Mouse (Mus musculus): ENCODE data around the gene Pde2a.

The Pde2a gene

DNA sequence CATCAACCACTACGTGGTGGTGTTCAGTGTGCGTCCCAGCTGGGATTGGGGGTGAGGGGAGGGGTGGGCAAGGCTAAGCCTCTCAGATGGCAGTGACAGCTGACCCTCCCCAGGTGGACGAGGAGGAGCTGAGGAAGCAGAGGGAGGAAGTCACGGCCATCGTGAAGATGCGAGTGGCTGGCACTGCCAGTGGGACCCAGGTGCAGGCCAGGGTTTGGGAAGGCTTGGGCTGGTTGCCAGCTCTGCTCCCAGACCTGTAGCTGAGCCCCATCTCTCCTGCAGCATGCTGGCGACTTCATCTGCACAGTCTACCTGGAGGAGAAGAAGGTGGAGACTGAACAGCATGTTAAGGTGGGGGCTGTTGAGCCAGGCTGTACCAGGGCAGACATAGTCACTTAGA, 20.0 kb upstream of the Pde2a start:
- no peak for DNase-seq (ENCODE audit: extremely low read depth, low read depth)

GRCm38 (mm10) chr7:101403831-101404230, 17.7 kb upstream of the Pde2a start:
- DNase-seq (ENCODE audit: extremely low read depth, low read depth) = no peak

DNA sequence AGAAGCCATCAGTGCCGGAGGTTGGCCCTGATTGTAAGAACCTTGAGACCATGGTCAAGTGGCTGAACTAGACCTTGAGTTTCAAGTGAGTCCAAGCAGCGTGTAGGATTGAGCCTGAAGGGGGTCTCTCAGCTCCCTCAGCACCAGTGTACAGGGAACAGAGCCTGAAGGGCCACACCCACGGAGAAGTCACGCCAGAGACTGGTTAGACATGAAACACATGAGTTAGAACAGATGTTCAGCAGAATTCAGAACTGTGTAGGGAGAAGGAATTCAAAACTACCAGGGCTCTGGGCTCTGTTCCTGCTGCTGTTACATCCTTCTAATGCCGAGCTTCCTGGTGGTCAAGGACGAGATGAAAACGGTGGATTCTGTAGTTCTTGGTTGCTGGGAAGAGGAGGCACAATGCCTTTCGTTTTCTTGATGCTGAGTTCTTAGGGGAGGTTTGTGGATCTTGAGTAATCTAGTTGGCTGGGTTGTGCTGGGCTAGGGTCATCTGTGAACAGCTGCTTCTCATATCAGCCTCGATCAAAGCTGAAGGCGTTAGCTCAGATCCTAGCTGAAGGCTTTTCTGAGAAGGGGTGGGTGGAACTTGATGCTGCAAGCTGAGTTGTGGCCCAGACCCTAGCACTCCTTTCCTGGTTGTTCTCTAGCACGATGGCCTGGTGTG, 11.1 kb upstream of the Pde2a start, which contains the start of gene Gm45837:
TSS of gene Gm45837 (plus strand) at position 620 of the 670 bp plus-strand sequence.
- no peak for DNase-seq (ENCODE audit: extremely low read depth, low read depth)

- peak; percentile 66 for DNase-seq (ENCODE audit: extremely low read depth, low read depth)
These were observed 8.7 kb upstream of the Pde2a start for GRCm38 (mm10) chr7:101412796-101413195.

DNA sequence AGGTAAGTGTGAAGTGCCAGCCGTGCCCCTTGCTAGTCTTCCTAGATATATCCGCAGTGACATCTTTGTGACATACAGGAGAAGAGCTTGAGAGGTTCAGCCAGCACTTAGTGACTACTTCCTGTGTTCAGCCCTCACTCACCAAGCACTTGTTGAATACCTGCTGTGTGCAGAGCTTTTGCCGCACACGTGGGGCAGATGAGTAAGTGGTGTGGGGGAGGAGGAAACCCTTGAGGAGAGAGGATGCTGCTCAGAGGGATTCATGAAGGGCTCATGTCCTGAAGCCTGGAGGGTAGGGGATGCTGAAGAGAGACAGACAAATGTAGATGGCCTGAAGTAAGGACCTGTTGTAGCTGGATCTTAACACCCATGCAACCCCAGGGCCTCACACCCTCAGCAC, 7.3 kb upstream of the Pde2a start:
- DNase-seq (ENCODE audit: extremely low read depth, low read depth) = no peak

DNA sequence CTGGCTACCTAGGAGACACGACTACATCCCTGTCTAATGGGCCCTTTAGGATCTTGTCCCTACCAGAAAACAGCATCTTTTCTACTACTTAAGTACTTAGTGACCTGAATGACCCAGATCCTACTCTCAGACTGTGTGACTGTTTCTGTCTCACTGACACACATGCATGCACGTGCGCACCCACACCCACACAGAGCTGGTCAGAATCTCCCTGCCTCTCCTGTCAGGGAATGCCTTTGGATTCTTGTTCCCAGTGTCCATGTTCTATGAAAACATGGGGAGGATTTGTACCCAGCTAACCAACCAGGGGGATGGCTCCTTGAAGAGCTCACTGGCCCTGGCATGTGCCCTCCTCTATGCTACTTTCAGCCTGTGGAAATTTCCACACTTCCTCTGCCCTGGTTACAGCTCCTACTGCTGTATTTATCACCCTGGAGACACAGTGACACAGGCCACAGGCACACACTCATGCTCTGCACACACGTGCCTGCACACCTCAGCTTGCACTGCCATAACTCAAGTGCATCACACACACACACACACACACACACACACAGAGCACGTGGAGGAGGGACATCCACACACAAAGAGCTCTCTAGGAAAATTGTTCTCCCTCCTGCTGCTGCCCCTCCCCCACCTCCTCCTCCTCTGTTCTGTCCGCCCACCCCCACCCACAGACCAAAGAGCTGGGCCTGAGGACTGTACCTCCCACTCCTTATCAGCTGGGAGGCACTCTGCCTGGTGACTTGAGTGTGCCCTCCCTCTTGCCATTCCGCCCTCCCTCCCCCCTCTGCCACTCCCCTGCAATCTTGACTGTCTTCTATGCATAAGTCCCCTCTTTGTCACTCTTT, 6.6 kb upstream of the Pde2a start:
- peak; percentile 29 for DNase-seq (ENCODE audit: extremely low read depth, low read depth)

GRCm38 (mm10) chr7:101415512-101416100, 5.9 kb upstream of the Pde2a start:
- DNase-seq (ENCODE audit: extremely low read depth, low read depth) = no peak

DNA sequence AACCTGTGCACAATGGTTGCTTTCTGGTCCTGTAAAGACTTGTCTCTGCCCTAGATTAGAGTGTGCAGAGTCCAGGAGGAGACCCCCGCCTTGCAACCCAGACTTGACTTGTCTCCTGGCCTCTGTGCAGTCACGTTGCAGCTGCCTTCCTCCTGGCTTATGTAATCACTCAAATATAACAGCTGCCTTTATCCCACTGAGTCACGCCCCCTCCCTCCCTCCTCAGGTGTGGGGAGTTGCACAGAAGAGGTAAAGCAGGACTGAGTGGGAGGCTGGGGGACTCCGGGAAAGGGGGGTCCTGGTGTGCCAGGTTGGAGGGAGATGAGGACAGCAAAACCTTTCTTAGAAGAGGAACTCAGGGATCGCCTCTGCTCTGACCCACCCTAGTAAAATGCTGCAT, 5.1 kb upstream of the Pde2a start:
- DNase-seq (ENCODE audit: extremely low read depth, low read depth) = no peak

DNA sequence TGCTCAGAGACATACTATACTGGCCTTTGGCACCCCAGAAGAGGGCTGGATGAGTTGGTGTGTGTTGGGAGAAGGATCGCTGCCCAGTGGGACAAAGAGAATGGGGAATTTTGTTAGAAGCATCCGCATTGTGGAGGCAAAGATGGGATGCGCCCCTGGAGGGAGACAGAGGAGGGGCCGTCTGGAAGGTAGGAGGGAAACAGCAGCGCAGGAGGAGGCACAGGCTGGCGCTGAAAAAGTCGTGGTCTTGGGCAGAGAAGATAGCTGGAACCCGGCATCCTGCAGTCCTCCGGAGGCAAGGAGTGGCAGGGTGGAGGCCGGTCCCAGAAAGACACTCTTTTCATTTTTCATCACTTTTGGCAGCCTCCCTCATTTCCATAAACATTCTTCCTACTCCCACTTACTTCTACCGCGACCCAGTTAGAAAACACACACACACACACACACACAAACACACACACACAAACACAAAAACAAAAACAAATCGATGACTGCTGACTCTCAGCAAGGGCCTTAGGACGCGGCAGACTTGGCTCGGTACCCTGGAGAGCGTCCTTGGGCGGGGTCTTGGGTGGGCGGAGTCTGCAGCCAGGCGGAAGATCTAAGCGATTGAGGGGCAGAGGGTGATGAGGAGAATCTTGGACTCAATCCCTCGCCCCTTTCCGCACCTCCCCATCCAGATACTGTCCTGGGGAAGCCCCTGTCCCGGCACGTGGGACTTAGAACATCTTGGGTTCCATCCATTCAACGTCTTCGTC, 2.3 kb upstream of the Pde2a start:
- DNase-seq (ENCODE audit: extremely low read depth, low read depth) = no peak

GRCm38 (mm10) chr7:101422069-101422468, 578 bp downstream of the Pde2a start:
- peak; percentile 15 for DNase-seq (ENCODE audit: extremely low read depth, low read depth)

DNA sequence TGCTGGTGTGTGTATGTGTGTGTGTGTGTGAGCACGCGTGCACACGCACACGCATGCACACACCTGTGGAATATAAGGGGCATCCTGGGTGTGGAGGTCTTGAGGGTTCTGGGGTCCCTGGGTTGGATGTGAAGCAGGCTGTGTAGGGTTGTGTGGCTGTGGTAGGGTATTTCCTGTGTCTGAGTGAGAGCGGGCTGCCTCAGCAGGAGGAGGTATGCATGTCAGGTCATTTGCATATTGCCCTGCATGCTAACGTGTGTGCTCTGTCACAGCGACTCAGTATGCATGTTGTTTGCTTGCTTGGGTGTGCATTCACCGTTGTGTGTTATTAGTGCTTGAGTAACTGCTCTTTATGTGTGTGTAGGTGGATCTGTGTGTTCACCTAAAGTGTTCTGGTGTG, 1.2 kb downstream of the Pde2a start:
- no peak for DNase-seq (ENCODE audit: extremely low read depth, low read depth)

GRCm38 (mm10) chr7:101423970-101424369, 2.5 kb downstream of the Pde2a start:
- no peak for DNase-seq (ENCODE audit: extremely low read depth, low read depth)

DNA sequence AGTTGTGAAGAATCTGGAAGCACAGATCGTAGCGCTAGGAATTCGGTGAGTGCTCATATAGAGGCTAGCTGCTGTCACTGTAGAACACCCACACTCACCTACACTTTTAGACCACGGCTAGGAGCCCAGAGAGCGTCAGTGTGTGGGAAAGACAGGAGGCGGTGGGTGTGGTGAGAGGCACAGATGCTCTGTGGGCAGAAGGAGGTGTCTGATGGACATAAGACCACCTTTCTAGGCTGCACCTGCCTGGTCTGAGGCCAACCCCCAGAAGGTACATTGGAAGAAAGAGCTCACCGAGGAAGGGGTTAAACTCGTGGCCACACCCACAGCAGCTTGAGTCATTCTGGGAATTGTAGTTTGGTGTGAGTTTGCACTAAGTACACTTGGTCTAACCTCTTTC, 5.2 kb downstream of the Pde2a start:
- no peak for DNase-seq (ENCODE audit: extremely low read depth, low read depth)

- peak; percentile 14 for DNase-seq (ENCODE audit: extremely low read depth, low read depth)
These were observed 6.2 kb downstream of the Pde2a start for GRCm38 (mm10) chr7:101427736-101428135.

DNA sequence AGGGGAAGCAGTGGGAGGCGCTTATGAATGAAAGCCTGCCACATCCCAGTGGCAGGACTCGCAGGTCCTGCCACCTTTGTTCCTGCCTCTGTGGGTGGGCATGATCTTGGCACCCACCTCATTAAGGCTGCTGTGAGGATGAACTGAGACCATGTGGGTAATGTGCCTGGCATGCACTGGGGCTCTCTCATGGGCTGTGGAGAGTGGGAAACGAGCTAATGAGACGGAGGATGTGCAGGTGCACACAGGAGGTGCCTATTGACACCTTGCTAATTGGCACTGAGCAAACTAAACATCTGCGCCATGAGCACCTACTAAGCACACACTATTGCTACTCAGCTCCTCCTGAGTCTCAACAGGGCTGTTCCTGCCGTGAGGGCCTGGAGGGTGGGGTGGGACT, 13.5 kb downstream of the Pde2a start:
- no peak for DNase-seq (ENCODE audit: extremely low read depth, low read depth)

DNA sequence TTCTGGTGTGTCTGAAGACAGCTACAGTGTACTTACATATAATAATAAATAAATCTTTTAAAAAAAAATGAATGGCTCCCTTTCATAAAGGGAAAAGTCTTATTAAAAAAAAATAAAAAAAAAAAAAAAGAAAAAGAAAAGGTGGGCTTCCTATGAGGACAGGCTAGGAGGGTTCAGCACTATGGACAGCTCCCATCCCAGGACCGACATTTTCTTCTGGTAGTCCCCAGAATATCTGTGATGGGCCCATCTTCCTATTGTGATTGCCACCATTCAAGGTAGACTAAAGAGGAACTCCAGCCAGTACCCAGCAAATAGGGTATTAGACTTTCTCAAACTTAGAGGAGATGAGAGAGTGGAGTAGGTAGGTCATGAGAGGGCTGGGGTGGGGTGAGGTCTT, 16.4 kb downstream of the Pde2a start:
- DNase-seq (ENCODE audit: extremely low read depth, low read depth) = no peak

GRCm38 (mm10) chr7:101443093-101443492, 21.6 kb downstream of the Pde2a start:
- DNase-seq (ENCODE audit: extremely low read depth, low read depth) = no peak

- no peak for DNase-seq (ENCODE audit: extremely low read depth, low read depth)
These were observed 22.7 kb downstream of the Pde2a start for GRCm38 (mm10) chr7:101444211-101444610.

- DNase-seq (ENCODE audit: extremely low read depth, low read depth) = no peak
These were observed 28.4 kb downstream of the Pde2a start for GRCm38 (mm10) chr7:101449855-101450254.

DNA sequence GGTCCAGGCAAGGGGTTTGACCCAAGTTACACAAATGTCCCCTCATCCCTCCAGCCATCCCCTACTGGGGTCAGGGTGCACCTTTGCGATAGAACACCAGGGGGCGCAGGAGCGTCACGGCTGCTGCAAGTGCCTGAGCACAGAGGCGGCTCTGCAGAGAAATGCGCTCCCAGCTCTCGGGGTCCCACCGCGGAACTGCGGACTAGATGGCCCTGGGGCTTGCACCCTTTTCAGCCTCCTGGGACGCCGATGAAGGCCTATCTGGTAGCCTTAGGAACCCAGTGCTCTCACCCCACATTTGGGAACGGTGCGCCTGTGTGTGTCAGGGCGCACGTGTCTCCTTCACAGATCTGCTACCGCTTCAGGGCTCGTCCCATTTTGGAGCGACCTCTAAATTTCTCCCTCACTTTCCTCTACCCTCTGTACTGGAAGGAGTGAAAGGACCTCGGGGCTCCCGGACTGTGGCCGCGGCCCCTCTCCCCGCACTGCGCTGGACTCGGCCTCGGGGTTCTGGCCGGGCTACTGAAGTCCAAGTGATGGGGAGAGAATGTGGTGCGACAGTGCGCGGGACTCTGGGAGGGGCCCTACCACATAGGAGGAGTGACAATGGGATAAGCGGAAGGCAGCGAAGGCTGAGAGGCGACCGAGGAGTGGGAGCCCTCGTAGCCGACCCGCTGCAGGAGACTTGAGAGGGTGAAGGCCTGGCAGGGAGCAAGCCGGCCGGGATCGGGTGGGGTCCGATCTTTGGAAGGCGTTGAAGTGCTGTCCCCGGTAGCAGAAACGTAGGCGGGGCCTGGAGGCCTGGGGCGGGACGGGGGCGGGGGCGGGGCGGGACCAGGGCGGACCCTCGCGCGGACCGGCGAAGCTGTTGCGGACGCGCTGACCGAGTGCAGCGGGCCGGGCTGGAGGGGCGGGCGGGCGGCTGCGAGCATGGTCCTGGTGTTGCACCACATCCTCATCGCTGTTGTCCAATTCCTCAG, 29.2 kb downstream of the Pde2a start:
- peak; percentile 52 for DNase-seq (ENCODE audit: extremely low read depth, low read depth)

Data from MEL-GATA-1-ER (cell line).